Mouse (Mus musculus) bone marrow macrophage, adult 2 months (primary cell): Measurements from ENCODE around the gene Kmt2d. TPM values are rescaled to one million over a fixed set of nuclear protein-coding genes. Genes with fewer than 3 reads are reported as not detected.

Experiments used
- H3K27ac ChIP-seq: 2 replicates; pipeline ENCODE4 v1.5.1; 2012; ENCODE audit warnings: low read depth, low read length; ENCODE audit not compliant: insufficient read depth
- H3K4me1 ChIP-seq: 2 replicates; pipeline ENCODE4 v1.6.1; 2012; ENCODE audit warnings: low read length; ENCODE audit not compliant: control insufficient read depth, insufficient read depth
- H3K4me3 ChIP-seq: 2 replicates; pipeline ENCODE4 v1.5.1; 2012; ENCODE audit warnings: mild to moderate bottlenecking, low read length, moderate library complexity; ENCODE audit not compliant: insufficient read depth
- CTCF ChIP-seq: IDR thresholded peaks from 2 replicates; pipeline ENCODE4 v1.5.1; 2012; ENCODE audit warnings: low read depth, mild to moderate bottlenecking, low read length, moderate library complexity
- POLR2A ChIP-seq: IDR thresholded peaks from 2 replicates; pipeline ENCODE4 v1.6.1; 2012; ENCODE audit warnings: mild to moderate bottlenecking, low read depth, low read length, borderline replicate concordance
- polyA plus RNA-seq: library from polyadenylated mRNA; stranded (reverse); fragments of >200 nt; gene quantifications from 2 replicates; pipeline ENCODE4 v1.2.4, GENCODE M21; 2012; ENCODE audit not compliant: missing spikeins, insufficient read depth, insufficient read length

Gene Kmt2d
- polyA plus RNA-seq: 69.1 and 75.3 TPM in 2 replicates

- H3K4me1 ChIP-seq: peaks cover 10% of the 10 kb centered on the region
- TF ChIP-seq CTCF: no peak
- no peak for TF ChIP-seq POLR2A
- peak within 1 kb of the TSS; percentile 92 for H3K27ac ChIP-seq
- H3K4me3 ChIP-seq: peak within 1 kb of the TSS; percentile 91
Observed at GRCm38 (mm10) chr15:98871070-98871915, at the start of gene Kmt2d. Kmt2d (minus strand) TSS chr15:98871204.

DNA sequence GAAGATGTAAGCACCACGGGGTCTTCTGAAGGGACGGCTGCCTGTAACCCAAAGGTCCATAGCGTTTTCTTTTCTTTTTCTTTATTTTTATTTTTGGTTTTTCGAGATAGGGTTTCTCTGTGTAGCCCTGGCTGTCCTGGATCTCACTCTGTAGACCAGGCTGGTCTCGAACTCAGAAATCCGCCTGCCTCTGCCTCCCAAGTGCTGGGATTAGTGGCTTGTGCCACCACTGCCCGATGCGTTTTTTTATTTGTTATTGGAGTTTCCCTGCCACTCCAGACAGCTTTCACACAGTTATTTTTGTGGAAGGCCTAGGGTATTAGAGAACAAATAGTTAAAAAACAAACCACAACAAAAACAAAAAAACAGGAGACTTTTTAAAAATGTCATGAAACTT lies 47.5 kb upstream of the Kmt2d start:
- Histone ChIP-seq H3K27ac (peak overlapping the region; percentile 36; the same call in 1 of the 2 replicates), H3K4me3 (peak overlapping the region; percentile 66), H3K4me1 (peaks cover 13% of the 10 kb centered on the region)

DNA sequence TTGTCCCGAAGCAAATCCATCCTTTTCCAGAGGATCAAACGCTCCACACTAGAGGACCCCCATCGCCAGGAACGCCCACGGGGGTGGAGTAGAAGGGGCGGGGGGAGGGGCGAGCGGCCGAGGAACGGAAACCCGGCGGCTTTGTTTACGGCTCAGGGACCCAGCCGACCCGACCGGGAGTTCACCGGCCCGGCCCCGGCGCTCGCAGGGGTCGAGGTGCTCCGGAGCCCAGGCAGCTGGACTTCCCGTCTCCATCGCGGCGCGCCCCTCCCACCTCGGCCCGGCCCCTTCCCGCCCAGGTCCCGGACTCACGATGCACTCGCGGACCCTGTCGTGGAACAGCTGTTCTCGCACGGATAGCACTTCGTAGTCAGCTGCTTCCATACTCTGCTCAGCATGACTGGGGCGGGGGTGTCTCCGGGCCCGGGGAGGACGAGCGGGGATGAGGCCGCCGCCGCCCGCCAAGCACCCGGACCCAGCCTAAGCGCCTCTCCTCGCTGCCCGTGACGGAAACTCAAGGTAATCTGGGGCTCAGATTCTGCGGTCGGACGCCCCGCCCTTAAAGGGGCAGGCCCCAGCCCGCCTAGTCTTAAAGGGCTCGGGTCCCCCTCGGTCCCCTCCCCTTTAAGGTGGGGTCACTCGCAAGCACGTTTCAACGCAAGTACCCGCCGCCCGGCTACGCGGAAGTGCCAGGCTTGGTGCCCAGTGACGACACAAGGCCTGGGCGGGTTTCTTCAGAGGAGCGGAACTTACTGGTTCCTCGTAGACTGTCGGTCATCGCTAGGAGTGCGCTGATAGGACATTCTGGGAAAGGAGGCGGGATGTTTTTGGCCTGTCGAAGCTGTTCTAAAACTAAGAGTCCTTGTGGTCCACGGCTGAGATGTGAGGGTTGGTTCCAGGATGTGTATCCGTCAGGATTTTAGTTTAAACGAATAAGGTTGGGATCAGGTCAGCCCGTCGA lies 46.8 kb upstream of the Kmt2d start, which contains the start of gene Lmbr1l:
Lmbr1l (minus strand) TSS at position 694 of the 961 bp plus-strand sequence.
- H3K27ac ChIP-seq: peak within 1 kb of the TSS; percentile 72
- TF ChIP-seq CTCF (no peak), POLR2A (no peak)
- peaks cover 10% of the 10 kb centered on the region for H3K4me1 ChIP-seq

GRCm38 (mm10) chr15:98917091-98917490 lies 46.1 kb upstream of the Kmt2d start:
- H3K4me3 ChIP-seq: peak overlapping the region; percentile 98
- TF ChIP-seq POLR2A (no peak), CTCF (no peak)
- H3K4me1 ChIP-seq: peaks cover 10% of the 10 kb centered on the region
- 0 out of 2 replicates have a peak overlapping the region, but pooled peaks have one; percentile 72 for H3K27ac ChIP-seq

More for the DNA sequence above, 46.8 kb upstream of the Kmt2d start, which contains the start of gene Lmbr1l:
- H3K4me3 ChIP-seq: peak within 1 kb of the TSS; percentile 98

DNA sequence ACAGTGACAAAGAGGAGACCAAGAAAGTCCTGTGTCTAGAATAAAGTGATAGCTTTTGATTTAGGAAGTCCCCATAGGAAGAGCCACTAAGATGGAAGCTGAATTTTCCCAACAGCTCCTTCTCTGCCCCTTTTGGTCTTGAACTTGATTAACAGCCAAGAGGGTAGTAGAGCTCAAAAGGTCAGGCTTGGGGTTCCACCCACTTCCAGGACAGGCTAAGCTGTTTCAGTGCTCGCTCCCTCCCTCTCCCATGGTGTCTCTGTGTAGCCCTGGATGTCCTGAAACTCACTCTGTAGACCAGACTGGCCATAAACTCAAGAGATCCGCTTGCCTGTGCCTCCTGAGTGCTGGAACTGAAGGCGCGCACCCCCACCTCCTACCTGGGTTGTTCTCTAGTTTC lies 45.0 kb upstream of the Kmt2d start:
- Histone ChIP-seq H3K4me3 (no peak overlapping the region), H3K4me1 (peaks cover 10% of the 10 kb centered on the region), H3K27ac (no peak overlapping the region)
- no peak for TF ChIP-seq POLR2A
- no peak for TF ChIP-seq CTCF

- no peak overlapping the region for H3K4me3 ChIP-seq
- H3K4me1 ChIP-seq: peaks cover 10% of the 10 kb centered on the region
- H3K27ac ChIP-seq: no peak overlapping the region
- no peak for TF ChIP-seq POLR2A
- TF ChIP-seq CTCF: no peak
Observed at GRCm38 (mm10) chr15:98914903-98915302, 43.9 kb upstream of the Kmt2d start.

GRCm38 (mm10) chr15:98904692-98905091 lies 33.7 kb upstream of the Kmt2d start:
- no peak overlapping the region for H3K27ac ChIP-seq
- TF ChIP-seq CTCF (peak; percentile 67), POLR2A (no peak)
- no peak overlapping the region for H3K4me3 ChIP-seq
- no peaks in the 10 kb centered on the region for H3K4me1 ChIP-seq

DNA sequence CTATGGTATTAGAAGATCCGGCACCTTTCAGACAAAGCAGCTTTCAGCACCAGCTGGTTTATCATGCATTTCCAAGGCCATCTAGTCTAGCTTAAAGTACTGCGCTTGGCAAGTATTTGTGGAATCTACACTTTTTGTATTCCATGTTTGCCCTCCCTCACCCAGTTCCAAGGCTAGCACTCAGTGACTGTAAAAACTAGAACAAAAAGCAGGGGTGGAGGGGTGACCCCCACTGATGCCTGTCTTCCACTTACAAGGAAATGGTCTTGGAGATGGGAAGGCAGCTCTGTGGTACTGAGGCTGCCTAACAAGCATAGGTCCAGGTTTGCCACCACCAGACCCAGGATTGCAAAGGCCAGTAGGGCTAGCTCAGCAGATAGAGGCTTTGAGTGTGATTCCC lies 31.6 kb upstream of the Kmt2d start:
- H3K27ac ChIP-seq: no peak overlapping the region

DNA sequence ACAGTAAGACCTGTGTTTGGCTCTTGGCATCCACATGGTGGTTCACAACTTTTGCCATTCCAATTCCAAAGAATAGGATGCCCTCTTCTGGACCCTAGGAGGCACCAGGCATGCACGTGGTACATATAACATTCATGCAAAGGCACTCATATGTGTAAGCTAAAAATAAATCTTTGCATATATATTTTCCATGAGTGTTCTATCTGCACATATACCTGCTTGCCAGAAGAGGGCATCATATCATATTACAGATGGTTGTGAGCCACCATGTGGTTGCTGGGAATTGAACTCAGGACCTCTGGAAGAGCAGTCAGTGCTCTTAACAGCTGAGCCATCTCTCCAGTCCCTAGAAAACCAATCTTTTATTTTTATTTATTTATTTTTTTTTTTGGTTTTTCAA lies 30.5 kb upstream of the Kmt2d start:
- Histone ChIP-seq H3K4me1 (no peaks in the 10 kb centered on the region), H3K27ac (no peak overlapping the region), H3K4me3 (no peak overlapping the region)
- TF ChIP-seq CTCF (no peak), POLR2A (no peak)

More for the DNA sequence above, 31.6 kb upstream of the Kmt2d start:
- no peaks in the 10 kb centered on the region for H3K4me1 ChIP-seq
- TF ChIP-seq CTCF (no peak), POLR2A (no peak)
- no peak overlapping the region for H3K4me3 ChIP-seq
